Mouse (Mus musculus) cerebellum, adult (tissue): Measurements from ENCODE around the gene Hist1h2ak.
A peak's percentile ranks its signal among the peaks of the same experiment; 100 is the strongest.
"Not testable (repeated sequence)": the region's sequence is repeated elsewhere in the genome, so short reads cannot be mapped to it uniquely, and the experiment has no call there.

Experiments used
- ATAC-seq: cut with Nextera tagmentation; 2 replicates; pipeline ENCODE4 v1.9.2; 2017; ENCODE audit warnings: mild to moderate bottlenecking, moderate library complexity, mixed read lengths; ENCODE audit not compliant: insufficient number of reproducible peaks, low FRiP score, low TSS enrichment

Hist1h2ak gene

DNA sequence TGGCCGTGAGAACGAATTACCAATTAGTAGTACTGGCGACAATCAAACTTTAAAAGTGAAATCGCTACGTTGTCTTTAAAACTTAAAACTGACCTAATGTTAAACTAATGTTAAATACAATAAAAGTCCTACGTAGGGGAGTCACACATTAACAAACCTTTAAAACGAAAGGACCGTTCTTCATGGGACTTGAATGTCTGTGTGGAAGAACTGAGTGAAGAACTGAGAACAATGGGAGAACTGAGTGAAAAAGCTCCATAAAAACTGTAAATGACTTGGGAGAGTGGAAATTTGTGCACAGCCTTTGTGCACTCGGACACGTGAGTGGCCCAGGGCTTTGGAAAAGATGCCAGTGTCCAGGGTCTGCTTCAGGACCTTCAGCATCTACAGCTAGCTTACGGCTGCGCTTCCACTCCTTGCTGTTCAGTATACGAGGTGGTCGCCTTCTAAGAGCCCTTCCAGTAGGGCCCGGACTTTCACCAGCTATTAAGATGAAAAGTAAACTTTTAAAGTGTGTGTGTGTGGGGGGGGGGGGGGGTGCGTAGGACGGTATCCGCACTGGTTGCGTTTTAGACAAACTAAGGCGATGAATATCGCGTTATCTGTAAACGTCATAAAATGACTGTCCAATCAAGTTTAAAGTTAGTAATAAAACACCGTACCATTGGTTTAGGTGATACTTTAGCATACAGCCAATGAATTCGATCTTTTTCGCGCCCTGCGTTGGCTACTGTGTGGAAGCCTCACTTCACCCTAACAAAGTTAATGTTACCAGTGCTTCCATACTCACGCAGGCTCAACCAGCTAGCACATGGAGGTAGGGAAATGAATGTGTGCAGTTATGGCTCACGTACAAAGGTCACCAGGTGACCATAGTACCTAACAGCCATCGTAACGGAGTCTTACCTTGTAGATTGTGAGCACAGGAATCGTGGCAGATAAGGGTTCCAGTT lies 25.5 kb upstream of the Hist1h2ak start:
- peak; percentile 94 for ATAC-seq

GRCm38 (mm10) chr13:21755707-21756106 lies 2.1 kb upstream of the Hist1h2ak start:
- ATAC-seq: no peak

- not testable (repeated sequence) for ATAC-seq
Measured at GRCm38 (mm10) chr13:21754294-21755001, 821 bp upstream of the Hist1h2ak start.

GRCm38 (mm10) chr13:21753051-21753523 lies 540 bp downstream of the Hist1h2ak start:
- ATAC-seq: no peak

- ATAC-seq: no peak
Measured at GRCm38 (mm10) chr13:21752356-21752755, 1.3 kb downstream of the Hist1h2ak start.

DNA sequence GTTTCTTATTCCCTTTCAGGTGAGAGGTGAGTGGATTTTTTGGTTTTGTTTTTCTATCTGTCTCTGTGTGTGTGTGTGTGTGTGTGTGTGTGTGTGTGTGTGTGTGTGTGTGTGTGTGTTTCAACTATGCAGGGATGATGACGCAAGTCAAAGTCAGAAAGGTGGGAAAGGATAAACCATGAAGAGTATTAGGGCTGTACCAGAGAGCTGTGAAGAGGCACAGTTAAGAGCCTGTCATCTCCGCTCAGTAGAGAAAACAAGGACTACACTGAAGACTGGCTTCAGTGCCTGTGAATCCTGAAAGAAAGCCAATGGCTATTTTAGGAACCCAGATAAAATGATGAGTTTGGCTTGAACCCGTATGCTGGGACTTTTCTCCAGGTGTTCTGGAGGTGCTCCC lies 1.8 kb downstream of the Hist1h2ak start:
- no peak for ATAC-seq

- ATAC-seq: no peak
Measured at GRCm38 (mm10) chr13:21751417-21751816, 2.2 kb downstream of the Hist1h2ak start.

DNA sequence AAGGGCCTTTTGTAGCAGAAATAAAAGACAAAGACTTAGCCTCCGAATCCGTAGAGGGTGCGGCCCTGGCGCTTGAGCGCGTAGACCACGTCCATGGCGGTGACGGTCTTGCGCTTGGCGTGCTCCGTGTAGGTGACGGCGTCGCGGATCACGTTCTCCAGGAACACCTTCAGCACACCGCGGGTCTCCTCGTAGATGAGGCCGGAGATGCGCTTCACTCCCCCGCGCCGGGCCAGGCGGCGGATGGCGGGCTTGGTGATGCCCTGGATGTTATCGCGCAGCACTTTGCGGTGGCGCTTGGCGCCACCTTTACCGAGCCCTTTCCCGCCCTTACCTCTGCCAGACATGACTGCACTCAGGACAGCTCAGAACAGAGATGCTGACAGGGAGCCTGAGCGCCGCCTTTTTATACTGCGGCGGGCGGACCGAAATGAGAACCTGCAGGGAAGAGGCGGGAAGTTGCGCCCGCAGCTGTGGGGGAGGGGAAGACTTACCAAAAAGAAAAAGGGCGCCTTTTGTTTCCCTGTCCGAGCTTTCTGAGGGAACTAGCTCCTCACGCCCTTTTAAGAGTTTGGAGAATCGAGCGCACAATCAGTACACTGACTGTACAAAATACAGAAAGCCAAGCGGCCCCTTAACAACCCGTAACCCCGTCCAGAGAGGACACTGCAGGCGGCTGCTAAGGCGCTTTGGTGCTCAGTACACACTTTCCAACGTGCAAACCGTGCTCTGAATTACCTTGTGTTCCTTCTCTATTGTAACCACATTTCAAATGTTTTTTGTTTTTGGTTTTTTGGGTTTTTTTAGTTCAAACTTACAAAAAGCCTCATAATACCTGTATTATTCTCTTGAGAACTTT lies 3.2 kb downstream of the Hist1h2ak start, which contains the start of gene Hist1h4k:
Gene Hist1h4k (minus strand): TSS at position 347 of the 859 bp plus-strand sequence.
- peak; percentile 89 for ATAC-seq

DNA sequence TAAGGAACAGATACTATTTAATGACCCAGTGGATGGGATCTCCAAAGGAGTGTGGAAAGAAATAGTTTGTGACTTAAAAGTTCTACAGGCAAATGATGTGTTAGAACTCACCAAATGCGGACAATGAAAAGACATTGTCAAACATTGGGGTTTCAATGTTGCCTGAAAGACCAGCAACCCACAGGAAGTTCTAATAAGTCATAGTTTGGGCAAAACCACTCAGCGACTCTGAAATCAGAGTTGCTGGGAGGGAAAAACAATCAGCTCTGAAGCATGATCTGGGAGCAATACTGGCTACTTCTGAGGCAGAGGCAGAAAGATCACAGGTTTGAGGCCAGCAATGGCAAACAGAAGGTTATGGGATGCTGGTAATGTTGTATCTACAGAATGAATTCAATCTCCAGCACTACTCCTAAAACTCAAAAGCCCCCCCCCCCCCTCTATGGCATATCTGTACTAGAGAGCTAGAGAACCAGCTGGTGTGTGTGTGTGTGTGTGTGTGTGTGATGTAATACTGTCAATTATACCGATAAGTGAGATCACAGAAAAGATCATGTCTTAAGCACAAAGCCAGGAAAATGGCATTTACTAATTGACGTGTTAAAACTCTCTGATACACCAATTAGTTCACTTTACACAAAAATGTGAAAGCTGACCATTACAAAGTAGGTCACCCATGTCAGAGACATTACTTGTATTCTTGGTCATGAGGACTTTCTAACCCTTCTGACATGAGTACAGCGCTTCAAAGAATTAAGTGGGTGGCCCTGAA lies 4.1 kb downstream of the Hist1h2ak start:
- ATAC-seq: no peak

GRCm38 (mm10) chr13:21745006-21745405 lies 8.6 kb downstream of the Hist1h2ak start:
- ATAC-seq: no peak

DNA sequence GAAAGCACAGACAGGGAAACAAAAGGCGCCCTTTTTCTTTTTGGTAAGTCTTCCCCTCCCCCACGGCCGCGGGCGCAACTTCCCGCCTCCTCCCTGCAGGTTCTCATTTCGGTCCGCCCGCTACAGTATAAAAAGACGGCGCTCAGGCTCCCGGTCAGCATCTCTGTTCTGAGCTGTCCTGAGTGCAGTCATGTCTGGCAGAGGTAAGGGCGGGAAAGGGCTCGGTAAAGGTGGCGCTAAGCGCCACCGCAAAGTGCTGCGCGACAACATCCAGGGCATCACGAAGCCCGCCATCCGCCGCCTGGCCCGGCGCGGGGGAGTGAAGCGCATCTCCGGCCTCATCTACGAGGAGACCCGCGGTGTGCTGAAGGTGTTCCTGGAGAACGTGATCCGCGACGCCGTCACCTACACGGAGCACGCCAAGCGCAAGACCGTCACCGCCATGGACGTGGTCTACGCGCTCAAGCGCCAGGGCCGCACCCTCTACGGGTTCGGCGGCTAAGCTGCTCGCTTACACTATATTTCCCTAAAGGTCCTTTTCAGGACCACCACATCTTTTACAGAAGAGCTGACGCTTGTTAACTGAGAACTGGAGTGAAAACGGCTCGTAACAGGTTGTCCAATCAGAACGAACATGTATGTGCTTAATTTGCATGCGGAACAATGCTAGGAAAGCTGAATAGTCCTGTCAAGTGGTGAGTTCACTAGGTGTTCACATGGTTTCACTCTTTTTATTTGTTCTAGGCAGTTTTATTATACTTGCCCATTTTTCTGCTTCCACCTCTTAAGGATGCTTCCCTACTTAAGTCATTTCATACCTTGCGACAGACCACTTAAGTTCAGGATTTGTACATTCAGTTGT lies 18.5 kb downstream of the Hist1h2ak start, which contains the start of gene Hist1h4j:
Gene Hist1h4j (plus strand): TSS at position 159 of the 862 bp plus-strand sequence.
- ATAC-seq: peak; percentile 91

DNA sequence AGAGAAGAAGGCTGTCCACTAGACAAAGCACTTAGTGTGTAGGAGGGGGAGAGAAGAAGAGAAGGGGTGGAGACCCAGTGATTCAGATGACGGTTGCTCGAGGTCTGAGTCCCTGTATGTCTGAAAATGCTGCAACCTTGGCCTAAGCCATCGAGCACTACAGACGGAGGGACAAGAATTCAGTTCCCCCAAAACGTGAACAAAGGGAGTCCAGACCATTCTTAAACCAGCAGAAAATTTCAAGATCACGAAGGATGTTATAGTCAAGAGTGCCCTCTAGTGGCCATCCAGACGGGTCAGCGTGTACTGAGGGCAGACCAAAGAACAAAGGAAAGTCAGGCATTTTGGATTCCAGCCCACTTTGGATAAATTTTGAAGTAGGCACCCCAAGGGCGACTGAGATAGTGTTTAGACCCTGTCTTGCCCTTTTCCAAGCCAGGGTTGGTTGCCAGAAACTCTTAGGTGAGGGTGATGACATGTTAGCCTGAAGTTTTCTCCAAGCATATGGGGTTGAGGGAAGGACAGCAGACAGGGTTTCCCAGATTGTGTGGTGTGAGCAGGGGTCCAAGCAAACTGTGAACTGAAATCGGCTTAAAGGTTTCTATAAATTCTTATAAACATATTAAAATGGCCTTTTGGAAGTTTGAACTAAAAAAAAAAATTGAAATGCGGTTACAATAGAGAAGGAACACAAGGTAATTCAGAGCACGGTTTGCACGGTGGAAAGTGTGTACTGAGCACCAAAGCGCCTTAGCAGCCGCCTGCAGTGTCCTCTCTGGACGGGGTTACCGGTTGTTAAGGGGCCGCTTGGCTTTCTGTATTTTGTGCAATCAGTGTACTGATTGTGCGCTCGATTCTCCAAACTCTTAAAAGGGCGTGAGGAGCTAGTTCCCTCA lies 19.4 kb downstream of the Hist1h2ak start:
- peak; percentile 58 for ATAC-seq

GRCm38 (mm10) chr13:21733466-21733865 lies 20.2 kb downstream of the Hist1h2ak start:
- no peak for ATAC-seq

GRCm38 (mm10) chr13:21729544-21729943 lies 24.1 kb downstream of the Hist1h2ak start:
- no peak for ATAC-seq

GRCm38 (mm10) chr13:21727948-21728572 lies 25.6 kb downstream of the Hist1h2ak start:
- no peak for ATAC-seq

DNA sequence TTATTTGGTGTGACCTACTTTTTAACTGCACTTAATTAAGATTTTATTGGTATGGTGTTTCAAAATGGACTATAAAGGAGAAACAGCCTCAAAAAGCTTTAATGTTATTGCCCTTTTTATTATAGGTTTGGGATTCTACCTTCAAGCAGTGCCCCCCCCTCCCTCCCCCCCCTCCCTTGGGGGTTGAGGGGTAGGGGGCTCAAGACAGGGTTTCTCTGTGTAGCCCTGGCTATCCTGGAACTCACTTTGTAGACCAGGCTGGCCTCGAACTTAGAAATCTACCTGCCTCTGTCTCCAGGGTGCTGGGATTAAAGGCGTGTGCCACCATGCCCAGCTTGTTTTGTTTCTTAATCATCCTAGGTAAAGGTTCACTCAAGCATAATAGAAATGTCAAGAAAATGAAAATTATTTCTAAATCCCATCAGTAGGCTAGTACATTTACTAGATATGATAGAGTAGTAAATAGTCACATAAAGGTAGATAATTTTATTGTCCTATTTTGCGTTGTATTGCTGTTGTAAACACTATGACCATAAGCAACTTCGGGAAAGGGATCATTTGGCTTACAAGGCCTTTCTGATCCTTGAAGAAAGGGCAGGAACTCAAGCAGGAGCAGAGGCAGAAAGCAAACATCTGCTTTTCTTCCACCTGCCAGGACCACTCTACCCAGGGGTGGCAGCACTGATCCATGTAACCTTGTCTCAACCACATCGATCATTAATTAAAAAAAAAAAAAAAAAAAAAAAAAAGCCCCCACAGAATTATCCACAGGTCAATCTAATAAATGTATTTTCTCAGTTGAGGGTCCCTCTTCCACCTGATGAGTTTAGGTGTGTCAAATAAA lies 30.4 kb downstream of the Hist1h2ak start:
- no peak for ATAC-seq
